Mouse (Mus musculus) lung, postnatal 36 days (tissue): ENCODE measurements around the gene Yju2.

ENCODE experiments used
- DNase-seq: peaks from one replicate; pipeline ENCODE4 v3.0.0; 2022; ENCODE audit warnings: mixed read lengths

Gene Yju2

DNA sequence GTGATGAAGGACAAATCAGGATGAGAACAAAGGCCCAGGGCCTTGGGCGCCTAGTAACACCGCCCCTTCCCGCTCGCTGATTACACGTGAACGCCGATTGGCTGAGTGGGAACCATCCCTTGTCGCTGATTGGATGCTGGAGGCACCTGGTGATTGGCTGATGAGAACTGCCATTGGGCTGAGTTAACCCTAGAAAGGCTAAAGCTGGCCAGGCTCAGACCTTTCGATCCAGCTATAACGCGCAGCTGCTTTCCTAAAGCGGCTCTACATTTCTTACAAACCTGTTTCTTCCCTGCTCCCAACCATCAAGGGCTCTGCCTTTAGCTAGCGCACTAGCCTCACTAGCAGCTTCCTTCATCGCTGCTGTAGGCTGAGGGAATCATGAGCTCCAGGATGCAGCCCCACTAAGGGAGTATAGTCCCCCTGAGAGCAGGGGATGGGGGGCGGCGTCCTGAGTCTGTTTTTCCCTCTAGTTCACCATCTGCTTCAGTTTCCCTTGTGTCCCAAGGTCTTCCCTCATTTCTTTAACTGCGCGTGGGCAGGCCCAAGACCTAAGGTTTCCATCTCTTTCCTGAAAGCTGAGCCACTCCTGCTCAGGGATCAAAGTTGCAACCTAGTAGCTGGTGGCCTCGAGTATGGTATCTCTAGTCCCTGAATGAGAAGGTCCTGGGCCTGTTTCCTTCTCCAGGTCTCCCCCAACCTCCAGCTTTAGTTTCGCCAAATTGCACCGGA lies 49.6 kb downstream of the Yju2 start:
- peak; percentile 97 for DNase-seq

DNA sequence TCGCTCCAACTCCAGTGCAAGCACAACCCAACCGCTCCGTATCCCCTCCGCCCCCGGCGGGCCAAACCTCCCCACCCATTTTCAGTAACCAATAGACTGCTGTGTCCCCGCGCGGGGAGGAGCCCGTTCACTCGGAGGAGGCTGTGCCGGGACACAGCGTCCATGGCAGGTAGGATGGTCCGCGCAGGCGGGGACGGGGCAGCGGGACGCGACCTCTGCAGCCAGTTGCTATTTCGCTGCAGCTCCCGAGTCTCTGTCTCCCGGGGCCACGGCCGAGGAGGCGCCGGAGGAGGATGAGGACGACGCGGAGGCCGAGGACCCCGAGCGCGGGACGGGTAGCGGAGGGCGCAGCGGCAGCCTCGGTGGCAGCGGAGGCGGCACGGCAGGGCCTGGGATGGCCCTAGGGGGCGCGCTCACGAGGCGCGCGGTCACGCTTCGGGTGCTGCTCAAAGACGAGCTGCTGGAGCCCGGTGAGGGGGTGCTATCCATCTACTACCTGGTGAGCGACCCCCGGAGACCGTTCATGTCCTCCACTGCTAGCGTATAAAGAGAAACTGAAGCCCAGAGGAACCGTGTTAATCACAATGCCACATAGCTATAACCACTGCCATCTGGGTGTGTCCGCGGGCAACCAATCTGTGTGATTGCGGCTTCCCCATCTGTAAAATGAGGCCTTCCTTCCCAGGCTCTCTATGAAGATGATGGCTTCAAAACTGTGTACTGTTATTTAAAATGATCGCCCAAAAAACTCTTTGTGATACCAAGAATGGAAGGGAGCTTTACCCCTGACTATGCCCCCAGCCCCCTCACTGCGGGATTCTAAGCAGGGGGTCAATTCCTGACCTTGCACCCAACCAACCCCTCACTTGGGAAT lies 50.4 kb downstream of the Yju2 start:
- peak; percentile 95 for DNase-seq

DNA sequence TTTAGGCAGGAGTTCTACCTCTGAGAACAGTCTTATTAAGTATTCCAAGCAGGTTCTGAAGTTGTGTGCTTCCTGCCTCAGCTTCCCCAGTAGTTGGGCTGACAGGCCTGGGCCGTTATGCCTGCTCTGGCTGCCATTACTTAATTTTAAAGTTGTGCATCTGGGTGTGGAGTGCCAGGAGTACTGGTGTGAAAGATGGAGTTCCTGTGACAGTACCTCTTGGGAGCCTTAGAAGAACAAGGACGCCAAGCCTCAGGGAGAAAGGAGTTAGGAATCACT lies 51.0 kb downstream of the Yju2 start:
- DNase-seq = no peak

DNA sequence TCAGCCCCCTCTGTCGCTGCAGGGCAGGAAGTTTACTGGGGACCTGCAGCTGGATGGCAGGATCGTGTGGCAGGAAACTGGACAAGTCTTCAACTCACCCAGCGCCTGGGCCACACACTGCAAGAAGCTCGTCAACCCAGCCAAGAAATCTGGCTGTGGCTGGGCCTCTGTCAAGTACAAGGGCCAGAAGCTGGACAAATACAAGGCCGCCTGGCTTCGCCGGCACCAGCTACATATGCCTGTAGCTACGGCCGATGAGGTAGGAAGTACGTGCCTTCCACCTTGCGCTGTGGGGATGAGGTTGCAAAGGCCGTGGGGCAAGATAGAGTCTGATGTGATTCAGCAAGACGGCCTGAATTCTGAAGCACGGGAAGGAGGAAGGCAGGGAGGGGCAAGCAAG lies 51.4 kb downstream of the Yju2 start:
- DNase-seq = no peak

DNA sequence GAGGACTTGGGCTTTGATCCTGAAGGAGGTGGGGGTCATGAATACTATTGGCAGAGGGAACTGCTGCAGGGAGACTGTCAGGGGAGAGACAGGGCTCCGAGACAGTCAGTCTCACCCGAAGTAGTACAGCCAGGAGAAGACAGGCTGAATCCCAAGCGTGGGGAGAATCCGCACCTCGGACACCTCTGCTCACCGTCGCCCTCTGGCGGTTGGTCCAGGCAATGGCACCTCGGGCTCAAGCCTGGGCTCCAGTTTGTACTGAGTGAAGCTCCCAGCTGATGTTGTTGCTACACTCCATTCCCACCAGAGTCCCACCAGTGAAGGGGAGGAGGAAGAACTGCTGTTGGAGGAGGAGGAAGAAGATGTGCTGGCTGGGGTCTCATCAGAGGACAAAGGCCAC lies 51.8 kb downstream of the Yju2 start:
- DNase-seq = peak; percentile 85

DNA sequence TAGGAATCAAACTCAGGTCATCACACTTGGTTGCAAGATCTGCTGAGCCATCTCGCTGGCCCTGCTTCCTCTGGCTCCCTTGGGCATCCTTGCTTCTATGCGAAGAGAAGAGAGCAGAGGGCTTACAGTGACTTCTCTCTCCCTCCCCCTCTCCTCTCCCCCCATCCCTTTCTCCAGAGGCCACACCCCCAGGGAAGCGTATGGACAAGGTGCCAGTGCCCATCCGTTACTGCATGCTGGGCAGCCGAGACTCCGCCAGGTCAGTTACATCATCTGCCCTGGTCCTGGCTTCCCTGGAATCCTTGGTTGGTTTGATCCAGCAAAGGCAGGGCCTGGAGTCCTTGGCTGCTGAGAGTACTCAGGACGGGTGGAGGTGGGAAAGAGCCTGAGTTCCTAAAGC lies 52.5 kb downstream of the Yju2 start:
- no peak for DNase-seq

DNA sequence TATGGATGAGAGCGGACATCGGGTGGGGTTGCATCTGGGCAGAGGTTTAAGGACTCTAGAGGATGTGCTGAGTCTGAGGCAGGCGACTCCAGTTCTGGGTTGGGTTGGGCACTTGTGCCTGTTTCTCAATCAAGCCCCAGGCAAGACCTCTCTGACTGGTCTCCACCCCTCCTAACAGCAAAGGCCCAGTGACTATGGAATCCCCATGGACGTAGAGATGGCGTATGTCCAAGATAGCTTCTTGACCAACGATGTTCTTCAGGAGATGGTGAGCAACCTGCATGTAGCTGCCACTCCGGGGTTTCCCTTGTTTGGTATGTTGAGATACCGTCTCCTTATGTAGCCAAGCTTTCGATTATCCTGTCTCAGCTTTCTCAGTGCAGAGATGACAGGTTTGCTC lies 56.4 kb downstream of the Yju2 start:
- no peak for DNase-seq

DNA sequence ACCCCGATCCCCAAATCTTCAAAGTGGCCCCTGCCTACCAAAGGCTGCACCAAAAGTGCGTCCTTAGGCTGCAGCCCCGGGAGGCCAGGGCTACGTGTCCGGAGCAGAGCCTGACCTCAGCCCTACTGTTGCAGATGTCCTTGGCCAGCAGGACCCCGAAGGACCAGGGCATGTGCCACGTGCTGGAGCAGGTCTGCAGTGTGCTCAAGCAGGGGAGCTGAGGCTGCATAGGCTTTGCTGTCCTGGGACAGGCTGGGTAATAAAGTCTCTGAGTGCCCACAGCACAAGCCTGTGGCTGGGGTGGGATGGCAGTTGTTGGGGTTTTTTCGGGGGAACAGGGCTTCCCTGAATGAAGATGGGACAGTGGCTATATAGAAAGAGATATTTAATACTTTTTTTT lies 57.5 kb downstream of the Yju2 start:
- no peak for DNase-seq

DNA sequence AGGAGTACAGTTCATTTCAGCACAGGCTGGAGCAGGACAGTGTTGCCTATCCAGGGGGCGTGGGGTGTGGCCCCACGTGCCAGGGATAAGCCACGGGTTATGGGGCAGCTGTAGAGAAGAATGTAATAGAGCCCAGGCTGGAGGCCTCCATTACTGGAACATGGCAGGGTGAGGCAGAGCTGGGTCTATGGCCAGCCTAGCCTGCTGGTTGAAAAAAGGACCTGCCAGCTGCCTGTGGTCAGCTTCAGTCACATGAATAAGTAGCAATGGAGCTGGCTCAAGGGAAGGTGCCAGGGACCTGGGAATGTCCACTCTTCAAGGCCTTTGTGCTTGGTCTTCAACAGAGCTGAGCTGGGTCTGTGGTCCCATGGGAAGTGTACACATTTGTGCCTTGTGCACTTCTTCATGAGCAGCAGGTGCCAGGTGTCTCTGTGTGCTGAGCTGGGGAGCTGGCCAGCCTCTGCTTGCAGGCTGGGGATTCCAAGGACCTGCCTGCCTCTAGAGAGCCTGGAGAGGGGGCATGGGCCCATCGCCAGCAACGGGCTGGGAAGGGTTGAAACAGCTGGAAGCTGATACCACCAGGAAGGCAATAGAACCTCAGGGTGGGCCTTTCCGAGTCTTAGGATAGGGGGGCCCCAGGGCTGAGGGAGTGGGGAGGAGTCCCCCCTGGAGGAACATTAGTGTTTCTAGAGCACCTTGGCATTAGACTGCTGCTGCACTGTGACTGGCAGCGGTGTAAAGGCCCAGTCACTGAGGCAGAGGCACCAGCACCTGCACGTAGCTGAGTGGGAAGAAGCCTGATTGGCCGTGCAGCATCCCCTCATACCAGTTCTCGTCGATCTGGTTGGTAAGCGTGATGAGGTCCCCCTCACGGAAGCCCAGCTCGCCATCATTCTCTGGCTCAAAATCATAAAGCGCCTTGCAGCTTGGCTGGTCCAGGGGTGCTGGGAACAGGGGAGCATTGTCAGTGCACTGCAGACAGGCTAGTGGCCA lies 58.2 kb downstream of the Yju2 start:
- no peak for DNase-seq

DNA sequence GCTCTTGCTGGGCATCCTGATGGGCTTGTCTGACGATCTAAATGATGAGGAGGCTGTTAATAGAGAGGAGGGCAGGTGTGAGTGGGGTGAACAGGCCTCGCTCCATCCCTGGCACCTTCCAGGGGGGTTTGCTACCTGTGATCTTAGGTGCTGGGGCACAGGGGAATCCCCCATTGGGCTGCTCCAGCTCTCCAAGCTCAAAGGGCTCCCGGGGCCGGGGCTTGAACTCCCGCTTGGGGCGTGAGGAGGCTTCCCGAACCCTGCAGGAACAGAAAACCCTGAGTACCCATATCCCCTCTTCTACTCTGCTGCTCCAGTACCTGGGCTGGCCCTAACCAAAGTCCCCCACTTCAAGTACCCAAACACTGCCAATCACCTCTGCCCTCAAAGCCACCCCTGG lies 58.9 kb downstream of the Yju2 start:
- DNase-seq = no peak
